Mouse (Mus musculus) spleen, postnatal 14 days (tissue): ENCODE measurements around the gene Nrsn2.

Experiments used
- DNase-seq, 2 experiments: peaks; one replicate each; pipeline ENCODE4 v3.0.0; 2021 to 2022; ENCODE audit warnings: low spot score in 2 of 2

The Nrsn2 gene

DNA sequence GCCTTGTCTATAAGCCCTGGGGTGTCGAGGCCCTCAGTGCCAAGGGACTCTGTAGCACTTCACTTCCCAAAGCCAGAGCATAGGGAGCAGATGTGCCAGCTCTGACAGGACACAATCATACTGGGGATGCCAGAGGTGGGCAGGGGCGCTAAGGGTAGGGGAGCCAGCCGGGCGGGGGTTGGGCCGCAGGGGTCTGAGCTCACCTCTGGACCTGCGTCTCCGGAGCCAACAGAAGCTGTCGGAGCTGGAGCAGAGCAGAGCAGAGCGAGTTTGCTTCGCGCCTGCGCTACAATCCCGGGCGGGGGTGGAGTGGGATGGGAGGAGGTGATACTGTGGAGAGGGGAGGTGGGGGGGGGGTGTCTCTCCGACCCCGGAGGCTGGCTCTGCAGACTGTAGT, at the start of gene Nrsn2:
Nrsn2 (minus strand) TSS at position 294 of the 397 bp plus-strand sequence.
- DNase-seq, result no peak

DNA sequence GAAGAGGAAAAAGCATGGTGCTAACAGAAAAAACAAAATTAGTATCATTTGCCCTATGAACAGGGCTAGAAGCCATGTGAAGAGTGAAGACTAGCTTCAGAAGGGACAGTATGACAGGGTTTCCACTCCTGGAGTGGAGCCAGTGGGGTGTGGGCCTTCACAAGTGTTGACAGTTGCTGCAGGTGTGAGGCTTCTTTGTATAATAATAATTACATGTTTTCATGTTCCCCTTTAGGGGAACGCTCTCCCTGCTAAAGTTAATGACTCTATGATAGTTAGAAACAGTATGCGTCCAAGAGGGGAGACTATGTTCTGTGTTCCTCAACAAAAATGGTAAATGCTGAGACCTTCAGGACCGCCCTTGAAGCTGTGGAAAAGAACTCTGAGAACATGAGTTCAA, 39.3 kb upstream of the Nrsn2 start:
- no peak for DNase-seq

DNA sequence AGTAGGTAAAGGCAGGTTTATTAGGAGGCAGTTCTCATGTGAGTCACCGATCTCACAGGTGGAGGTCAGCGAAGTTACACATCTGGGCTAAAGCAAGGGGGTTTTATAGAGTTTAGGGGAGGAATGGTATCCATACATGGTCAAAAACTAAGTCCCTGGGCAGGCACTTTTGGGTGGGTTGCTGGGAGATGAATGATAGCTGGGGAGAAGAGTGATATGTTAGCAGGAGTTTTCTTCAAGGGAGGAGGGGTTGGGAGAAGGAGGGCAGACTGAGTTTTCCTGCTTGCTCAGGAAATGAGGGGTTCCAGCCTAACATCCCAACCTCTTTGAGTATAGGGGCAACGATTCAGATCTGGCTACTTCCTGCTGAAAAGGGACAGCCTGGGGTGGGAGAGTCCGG, 38.8 kb upstream of the Nrsn2 start, which contains the start of gene 6820408C15Rik:
6820408C15Rik (plus strand) TSS at position 301 of the 400 bp plus-strand sequence.
- DNase-seq, result no peak

DNA sequence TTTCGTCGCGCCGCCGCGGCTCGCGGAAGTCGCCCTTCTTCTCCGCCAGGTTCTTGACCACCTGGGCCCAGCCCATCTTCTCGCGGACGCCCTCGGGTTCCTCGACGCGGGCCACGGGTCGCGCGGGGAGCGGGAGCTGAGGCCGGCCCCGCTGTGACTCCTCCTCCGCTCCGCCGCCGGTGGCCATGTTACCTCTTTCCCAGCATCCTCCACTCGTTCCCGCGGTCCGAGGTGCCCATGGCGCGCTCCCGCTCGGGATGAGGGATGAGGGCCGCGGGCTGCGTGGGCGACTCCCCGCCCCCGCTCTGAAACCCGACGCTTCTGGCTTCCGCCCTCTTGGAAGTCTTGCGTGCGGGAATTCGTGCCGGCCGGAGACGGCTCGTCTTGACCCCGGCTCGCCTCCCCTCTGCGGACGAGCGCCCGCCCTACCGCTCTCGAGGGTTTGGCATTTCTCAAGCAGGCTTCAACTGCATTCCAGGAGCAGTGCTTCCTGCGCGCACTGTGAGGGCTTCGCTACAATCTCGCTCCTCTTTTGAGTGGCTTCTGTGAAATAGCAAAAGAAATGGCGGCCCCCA, 38.2 kb upstream of the Nrsn2 start, which contains the start of gene Zcchc3:
Zcchc3 (minus strand) TSS at position 437 of the 575 bp plus-strand sequence.
- peak; percentile 51 to 66 for DNase-seq

DNA sequence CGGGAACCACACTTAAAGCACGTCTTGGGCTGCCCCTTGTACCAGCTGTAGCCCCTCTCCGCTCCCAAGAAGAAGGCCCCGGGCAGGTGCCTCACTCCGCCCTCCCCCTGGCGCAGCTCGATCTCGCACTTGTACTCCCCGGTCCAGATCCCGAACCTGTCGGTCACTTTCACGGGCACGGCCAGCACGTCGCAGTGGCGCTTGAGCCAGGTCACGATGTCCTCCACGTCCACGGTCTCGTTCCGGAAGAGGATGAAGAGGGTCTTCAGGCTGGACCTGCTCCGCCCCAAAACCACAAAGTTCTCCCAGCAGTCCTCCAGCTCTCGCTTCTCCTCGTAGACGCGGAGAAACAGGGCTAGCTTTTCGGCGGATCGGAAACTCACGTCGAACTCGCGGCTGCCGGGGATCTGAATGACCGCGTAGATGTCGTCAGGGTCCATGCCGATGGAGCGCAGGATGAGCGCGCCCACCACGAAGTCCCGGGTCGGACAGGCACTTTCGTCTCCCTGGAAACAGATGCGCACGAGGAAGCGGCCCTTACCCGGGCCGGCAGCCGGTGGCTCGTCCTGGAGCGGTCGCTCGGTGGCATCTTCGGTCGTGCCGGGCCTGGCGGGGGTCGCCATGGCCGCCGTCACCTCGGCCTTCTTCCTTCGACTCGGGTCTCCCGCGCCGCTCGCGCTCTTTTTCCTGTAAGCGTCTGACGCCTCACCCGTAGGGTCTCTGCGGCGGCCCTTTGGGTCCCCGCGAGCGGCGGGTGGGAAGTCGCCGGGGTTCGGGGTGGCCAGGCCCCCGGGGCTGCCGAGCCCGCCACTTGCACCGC, 37.5 kb upstream of the Nrsn2 start:
- DNase-seq, result peak; percentile 16 to 22

DNA sequence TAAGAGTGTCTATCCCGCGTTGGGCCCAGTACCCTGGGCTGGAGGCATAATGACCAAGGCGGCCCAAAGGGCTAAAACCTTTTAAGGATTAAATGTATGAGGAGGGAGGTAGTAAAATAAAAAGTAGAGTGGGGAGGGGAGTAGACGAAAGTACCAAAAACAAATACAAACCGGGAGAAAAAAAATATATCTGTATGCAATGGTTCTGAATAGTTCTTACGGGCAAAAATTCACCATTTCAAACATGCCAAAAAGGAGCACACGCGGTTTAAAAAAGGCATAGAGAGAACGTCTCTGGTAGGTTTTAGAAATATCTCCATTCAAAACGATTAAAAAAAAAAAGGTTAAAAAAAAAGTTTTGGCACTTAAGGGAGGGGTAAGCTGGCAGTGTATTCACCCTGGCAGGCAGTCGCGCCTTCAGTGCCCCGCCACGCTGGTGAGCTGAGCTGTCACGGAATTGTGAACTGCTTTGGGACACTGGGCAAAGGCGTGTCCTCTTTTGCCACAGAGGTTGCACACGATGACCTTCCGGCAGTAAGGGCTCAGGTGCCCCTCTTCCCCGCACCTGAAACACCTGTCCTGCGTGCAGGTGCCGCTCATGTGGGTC, 36.8 kb upstream of the Nrsn2 start:
- DNase-seq, result no peak

DNA sequence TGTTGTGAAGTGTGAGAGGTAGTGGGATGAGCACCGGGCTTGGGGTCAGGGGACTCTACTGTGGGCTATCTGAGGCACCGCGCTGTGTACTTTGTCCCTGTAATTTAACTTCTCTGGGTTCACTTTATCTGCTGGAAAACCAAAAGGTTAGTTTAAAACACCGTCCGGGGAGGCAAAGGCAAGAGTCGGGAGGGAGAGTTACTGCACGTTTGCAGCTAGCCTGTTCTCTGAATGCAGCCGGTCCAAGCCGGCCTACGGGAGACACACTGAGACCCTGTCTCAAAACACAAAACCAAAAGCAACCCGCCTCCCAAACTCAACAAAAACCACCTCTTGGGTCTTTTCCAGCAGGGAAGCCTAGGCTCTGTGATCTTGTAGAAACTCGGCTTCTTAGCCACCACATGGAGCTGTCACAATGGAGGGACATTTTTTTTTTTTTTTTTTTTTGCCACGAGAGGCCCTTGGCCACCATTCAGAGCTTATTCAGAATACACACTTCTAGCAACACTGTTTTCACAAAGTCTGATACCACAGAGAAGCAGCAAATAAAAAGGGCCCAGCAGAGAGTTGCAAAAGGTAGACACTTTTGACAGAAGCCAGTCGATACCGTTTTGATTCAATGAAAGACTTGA, 36.2 kb upstream of the Nrsn2 start:
- no peak for DNase-seq

DNA sequence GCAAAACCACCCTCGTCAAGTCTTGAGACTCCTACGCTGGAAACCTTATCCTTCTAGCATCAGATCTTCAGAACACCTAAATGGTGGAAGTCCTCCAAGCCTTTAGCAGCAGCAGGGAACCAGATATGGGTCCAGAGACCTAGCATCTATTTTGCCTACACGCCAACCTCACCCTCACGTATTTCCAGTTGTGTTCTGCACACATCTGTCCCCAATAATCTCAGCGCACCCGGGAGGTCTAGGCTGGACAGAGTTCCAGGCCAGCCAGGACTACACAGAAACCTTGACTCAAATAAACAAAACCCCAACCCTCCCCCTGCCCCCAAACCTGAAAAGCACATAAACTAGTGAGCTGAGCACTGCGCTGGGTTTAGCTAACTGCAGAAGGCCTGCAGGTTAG, 35.0 kb upstream of the Nrsn2 start:
- DNase-seq, result no peak

DNA sequence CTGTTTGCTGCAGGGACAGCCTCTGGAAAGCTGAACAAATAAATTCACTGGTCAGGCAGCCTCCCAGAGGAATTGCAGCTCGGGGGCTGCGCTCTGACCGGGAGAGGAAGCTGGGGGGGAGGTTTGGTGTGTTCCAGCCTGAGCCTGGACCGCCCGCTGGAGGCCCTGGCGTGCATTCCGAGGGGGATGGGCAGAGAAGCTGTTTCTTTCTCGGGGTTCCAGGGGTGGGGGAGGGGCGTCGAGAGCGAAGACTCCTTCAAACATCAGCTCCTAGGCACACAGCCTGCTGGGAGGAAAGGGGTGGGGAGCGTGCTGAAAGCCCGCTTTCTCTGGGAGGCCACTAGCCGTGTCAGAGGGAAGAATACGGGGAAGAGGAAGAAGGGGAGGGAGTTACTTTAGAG, 34.5 kb upstream of the Nrsn2 start:
- DNase-seq, result peak in 1 of 2 experiments; percentile 17

DNA sequence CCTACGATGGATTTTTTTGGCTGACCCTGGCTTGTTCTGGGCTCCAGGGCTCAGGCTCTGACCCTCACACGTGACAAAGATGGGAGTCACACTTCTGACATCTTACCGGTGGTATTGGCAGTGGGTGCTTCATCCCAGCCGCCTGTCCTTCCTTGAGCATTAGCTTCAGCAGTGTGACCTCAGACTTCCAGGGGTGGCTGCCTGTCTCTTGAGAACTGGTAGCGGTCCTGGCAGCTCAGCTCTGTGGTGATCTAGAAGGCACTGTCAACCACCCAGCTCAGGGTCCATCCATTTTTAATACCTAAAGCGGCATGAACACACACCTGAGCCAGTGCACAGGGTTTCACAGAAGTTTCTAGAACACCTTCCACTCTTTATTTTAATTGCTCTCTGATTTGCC, 33.3 kb upstream of the Nrsn2 start:
- no peak for DNase-seq

DNA sequence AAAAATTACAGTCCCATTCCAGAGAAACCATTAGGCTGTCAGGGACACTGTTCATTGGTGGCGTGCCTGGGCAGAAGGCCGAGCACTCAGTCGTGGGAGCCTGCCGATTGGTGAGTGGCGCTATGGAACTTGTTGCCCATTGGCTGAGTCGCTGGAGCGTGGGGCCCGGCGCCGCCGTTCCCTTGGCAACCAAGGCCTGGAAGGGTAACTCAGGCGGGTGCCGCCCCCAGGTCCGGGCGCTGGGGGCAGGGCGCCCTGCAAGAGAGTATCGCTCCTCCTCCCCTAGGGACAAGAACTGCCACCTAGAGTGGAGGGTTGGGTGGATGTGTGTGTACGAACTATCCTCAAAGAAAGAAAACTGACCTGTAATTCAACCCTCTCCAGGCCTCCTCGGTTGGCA, 29.7 kb upstream of the Nrsn2 start:
- DNase-seq, result peak; percentile 83 to 84

DNA sequence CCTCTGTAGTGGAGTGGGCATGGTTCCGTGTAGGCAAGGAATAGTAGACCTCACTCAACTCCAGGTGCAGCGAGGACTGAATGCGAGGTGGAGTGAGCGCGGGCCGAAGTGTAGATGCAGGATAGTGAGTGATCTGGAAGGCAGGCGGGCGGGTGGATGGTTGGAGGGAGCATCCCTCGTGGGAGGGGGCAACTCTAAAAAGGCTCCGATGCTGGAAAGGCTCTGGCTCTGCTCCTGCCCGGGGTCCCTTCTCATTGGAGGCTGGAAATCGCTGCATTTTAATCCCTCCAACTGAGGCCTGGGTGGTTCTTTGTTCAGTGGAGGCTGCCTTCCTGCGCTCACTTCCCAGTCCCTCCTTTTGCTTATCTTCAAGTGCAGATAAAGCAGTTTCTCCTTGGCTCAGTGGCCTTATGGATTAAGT, 22.7 kb upstream of the Nrsn2 start:
- no peak for DNase-seq

DNA sequence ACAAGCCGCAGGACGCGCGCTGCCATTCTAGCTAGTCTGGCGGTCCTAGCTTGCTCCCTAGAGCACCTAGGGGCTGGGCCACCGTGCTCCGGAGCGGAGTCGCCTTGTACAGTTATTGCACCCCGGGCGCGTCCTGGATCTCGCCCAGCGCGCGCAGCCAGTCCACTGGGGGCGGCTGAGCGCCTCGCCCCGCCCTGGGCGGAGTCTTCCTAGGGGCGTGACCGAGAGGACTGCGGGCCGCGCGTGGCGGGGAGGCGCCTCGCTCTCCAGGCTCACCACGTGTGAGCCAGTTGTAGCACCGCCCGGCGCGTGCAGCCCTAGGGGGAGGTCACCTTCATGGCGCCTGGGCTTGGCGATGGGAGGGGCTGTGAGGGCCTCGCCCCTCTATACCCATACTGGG, 22.3 kb upstream of the Nrsn2 start:
- DNase-seq, result peak; percentile 84 to 89

DNA sequence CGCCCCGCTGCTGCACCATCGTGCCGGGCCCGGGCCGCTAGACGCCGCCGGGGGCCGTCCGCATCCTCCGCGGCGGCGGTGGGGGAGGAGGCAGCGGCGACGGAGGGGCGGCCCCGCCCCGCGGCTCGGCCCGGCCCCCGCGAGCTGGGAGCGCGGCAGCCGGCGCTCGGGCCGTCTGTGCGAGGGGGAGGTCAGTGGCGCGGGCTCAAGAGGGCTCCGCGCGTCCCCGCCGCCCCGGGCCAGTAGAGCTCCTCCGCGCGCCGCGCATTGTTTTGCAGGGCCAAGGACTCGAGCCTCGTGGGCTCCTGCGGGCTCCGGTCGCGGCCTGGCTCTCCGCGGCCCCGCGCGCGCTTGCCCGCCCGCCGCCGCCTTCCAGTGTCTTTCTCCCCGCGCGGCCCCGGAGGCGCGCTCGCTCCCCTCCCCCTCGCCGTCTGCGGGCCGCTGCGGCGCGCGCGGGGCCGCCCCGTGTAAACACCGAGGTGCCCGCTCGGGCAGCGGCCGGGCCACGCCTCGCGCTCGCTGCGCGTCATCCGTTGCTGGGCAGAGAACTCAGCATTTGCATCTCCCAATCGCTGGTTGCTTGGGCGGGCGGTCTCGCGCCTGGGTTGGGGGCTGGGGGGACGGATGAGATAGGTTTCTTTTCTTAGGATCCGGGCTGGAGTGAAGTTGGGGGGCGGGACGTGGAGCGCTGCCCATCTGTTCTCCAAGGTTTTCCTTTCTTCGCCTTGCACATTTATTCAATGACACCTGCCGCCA, 21.4 kb upstream of the Nrsn2 start, which contains the start of gene Sox12:
Sox12 (minus strand) TSS at position 384 of the 756 bp plus-strand sequence.
- peak; percentile 94 to 99 for DNase-seq

DNA sequence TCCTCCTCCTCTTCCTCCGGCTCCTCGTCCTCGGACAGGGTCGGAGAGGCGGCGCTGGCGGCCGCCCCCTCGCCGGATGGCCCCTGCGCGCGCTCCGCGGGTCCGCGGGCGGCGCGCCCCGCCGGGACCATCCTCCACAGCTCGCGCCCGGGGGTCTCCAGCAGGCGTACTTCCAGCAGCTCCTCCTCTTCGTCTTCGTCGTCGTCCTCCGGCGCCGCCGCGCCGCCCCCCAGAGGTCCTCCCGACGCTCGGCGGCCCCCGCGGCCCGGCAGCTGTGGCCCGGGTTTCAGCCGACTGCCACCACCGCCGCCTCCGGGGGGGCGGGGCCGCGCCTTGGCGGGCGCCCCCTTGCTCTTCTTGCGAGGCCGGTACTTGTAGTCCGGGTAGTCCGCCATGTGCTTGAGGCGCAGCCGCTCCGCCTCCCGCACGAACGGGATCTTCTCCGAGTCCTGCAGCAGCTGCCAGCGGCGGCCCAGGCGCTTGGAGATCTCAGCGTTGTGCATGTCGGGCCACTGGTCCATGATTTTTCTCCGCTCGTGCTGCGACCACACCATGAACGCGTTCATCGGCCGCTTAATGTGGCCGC, 20.7 kb upstream of the Nrsn2 start:
- DNase-seq, result peak; percentile 45 to 54

DNA sequence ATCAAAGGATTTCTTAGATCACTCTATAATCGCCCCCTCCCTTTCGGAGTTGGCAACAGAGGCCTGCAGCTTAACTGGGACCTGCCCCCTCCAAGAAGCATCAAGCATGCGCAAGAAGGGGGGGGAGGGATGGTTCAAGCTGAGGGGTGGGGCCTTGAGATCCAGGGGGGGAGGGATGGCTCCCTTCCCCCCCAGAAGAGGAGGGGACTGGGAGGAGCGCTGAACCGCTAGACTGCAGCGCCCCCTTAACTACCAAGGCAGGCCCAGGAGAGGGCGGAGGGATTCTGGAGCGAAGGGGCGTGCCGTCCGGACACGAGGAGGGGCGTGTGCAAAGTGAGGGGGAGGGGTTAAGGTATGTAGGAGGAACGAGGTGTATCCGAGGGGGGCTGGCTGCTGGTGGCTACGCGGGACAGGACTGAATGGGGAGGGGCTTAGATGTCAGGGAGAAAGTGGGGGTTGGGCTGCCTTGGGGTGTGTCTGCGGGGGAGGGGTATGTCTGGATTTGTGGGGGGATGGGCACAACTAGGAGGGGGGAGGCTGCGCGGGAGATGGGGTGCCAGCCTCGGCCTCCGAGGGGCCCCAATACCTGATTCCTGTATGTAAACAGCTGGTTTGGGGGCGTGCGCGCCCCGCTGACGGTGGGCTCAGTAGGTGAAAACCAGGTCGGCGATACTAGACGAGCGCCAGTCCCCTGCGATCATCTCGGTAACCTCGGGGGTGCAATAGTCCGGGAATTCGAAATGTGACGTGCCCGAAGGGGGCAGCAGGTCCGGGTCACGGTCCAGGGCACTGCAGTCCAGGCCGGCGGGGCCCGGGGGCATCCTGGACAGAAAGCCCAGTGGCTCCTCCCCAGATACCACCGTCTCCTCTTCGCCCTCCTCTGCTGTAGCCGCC, 19.9 kb upstream of the Nrsn2 start:
- peak; percentile 40 to 53 for DNase-seq

DNA sequence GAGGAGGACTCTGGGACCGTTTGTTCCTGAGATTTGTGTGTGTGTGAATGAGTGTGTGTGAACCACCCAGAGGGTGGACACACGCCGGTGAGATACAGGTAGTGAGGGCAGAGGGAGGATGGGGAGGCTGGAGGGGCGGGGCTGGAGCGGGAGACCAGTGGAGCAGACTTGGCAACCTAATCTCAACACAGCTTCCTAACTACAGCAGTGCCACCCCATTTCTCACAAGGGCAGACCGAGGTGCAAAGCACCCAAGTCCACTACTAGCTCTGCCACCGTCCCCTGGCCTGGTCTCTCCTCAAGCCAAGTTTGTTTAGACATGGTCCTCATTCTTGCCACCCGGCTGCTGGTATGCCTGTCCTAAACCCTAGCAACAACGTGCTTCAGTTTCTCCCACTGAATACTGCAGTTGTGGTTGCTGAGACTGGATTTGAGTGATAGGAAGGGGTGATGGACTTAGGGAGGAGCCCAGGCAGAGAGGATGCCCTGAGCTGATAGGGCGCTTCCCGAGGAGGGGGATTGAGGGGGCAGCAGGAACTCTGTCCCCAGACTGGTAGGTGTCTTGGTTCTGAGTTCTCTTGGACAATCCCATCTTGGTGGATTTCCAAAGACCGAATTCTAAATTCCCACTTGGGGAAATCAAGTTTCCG, 19.0 kb upstream of the Nrsn2 start:
- DNase-seq, result no peak

DNA sequence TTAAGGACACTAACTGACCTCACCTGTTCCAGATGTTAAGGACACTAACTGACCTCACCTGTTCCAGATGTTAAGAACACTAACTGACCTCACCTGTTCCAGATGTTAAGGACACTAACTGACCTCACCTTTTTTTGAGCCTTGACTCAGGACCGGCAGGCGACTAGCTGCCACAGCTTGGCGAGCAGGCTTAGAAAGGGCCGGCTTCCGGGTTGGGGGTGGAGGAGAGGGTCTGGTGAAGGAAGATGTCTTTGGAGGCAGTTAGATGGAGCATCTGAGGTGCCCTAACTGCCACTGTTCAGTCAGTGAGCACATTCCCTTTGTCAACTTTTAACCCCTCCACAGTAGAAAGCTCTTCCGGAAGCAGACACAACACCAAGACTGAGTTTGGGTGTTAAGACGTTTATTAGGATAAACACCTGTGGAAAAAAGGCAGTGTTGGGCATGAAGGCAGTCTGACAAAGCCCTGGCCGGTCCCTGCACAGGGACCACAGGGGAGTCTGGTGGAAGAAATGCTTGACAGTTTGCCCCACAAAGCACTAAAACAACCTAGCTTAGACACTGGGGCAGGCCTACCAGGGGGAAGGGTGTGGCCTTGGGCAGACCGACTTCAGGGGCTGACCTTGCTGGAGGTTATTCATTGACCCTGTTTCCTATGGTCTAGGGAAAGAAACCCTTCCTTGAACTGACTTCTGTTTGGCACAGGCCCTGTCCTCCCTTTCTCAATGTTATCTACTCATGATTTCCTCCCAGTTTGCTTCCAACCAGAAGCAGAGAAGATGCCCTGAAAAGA, 17.0 kb upstream of the Nrsn2 start:
- no peak for DNase-seq

DNA sequence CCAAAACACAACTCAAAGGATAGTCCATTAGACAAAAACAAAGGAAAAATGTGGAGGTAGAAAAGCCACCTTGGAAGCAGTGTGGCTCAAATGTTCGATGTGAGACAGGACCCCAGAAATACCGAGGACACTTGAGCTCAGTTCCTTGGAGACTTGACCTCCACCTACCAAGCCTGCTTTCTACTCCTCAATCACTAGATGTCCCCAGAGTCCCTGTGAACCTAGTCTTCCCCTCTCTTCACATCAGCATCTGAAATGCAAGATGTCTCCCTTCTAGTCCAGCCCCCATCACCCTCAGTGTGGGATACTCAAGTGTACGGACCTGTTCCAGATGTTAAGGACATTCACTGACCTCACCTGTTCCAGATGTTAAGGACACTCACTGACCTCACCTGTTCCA, 16.3 kb upstream of the Nrsn2 start:
- DNase-seq, result no peak
